Mouse (Mus musculus): ENCODE data around the gene Crispld2. TPM values are rescaled to one million over a fixed set of nuclear protein-coding genes. Genes with fewer than 3 reads are reported as not detected.

The Crispld2 gene
- polyA plus RNA-seq, 1 experiment: 1.3 TPM

- Histone ChIP-seq H3K27me3 (ENCODE audit: control insufficient read depth, insufficient read depth, low read length, poor library complexity, severe bottlenecking) (no peaks in the 10 kb centered on the region), H3K4me3 (ENCODE audit: low read depth, low read length) (no peak overlapping the region), H3K36me3 (ENCODE audit: control insufficient read depth, insufficient read depth, low read length, poor library complexity, severe bottlenecking) (no peaks in the 10 kb centered on the region), H3K9ac (ENCODE audit: low read depth, poor library complexity, severe bottlenecking) (no peak overlapping the region), H3K4me1 (ENCODE audit: control insufficient read depth, insufficient read depth, low read length) (no peaks in the 10 kb centered on the region), H3K27ac (ENCODE audit: insufficient read depth, low read length) (no peak overlapping the region), H3K9me3 (replicated peaks; ENCODE audit: control insufficient read depth, insufficient read depth, low read length, poor library complexity, severe bottlenecking) (no peaks in the 10 kb centered on the region)
- TF ChIP-seq POLR2A (IDR thresholded peaks at IDR 0.05; ENCODE audit: insufficient read depth, low read length) (no peak), CTCF (IDR thresholded peaks at IDR 0.05; ENCODE audit: low read depth, low read length) (no peak), EP300 (IDR thresholded peaks at IDR 0.05; ENCODE audit: insufficient read depth, low read depth, low read length) (no peak)
Observed at GRCm38 (mm10) chr8:120017349-120017748, 25.1 kb downstream of the Crispld2 start.

GRCm38 (mm10) chr8:120017786-120018185 lies 25.5 kb downstream of the Crispld2 start:
- H3K27ac ChIP-seq (ENCODE audit: insufficient read depth, low read length): no peak overlapping the region
- H3K36me3 ChIP-seq (ENCODE audit: control insufficient read depth, insufficient read depth, low read length, poor library complexity, severe bottlenecking): no peaks in the 10 kb centered on the region
- no peaks in the 10 kb centered on the region for H3K9me3 ChIP-seq (replicated peaks; ENCODE audit: control insufficient read depth, insufficient read depth, low read length, poor library complexity, severe bottlenecking)
- H3K4me1 ChIP-seq (ENCODE audit: control insufficient read depth, insufficient read depth, low read length): no peaks in the 10 kb centered on the region
- H3K27me3 ChIP-seq (ENCODE audit: control insufficient read depth, insufficient read depth, low read length, poor library complexity, severe bottlenecking): no peaks in the 10 kb centered on the region
- H3K9ac ChIP-seq (ENCODE audit: low read depth, poor library complexity, severe bottlenecking): no peak overlapping the region
- H3K4me3 ChIP-seq (ENCODE audit: low read depth, low read length): no peak overlapping the region
- TF ChIP-seq EP300 (IDR thresholded peaks at IDR 0.05; ENCODE audit: insufficient read depth, low read depth, low read length) (no peak), CTCF (IDR thresholded peaks at IDR 0.05; ENCODE audit: low read depth, low read length) (no peak), POLR2A (IDR thresholded peaks at IDR 0.05; ENCODE audit: insufficient read depth, low read length) (no peak)

- H3K27ac ChIP-seq (ENCODE audit: insufficient read depth, low read length): no peak overlapping the region
- H3K9me3 ChIP-seq (replicated peaks; ENCODE audit: control insufficient read depth, insufficient read depth, low read length, poor library complexity, severe bottlenecking): no peaks in the 10 kb centered on the region
- no peak overlapping the region for H3K4me3 ChIP-seq (ENCODE audit: low read depth, low read length)
Observed at GRCm38 (mm10) chr8:120018379-120018778, 26.1 kb downstream of the Crispld2 start.

GRCm38 (mm10) chr8:120019297-120019696 lies 27.1 kb downstream of the Crispld2 start:
- no peaks in the 10 kb centered on the region for H3K27me3 ChIP-seq (ENCODE audit: control insufficient read depth, insufficient read depth, low read length, poor library complexity, severe bottlenecking)
- no peak for TF ChIP-seq EP300 (IDR thresholded peaks at IDR 0.05; ENCODE audit: insufficient read depth, low read depth, low read length)
- no peak for TF ChIP-seq POLR2A (IDR thresholded peaks at IDR 0.05; ENCODE audit: insufficient read depth, low read length)
- TF ChIP-seq CTCF (IDR thresholded peaks at IDR 0.05; ENCODE audit: low read depth, low read length): no peak
- H3K36me3 ChIP-seq (ENCODE audit: control insufficient read depth, insufficient read depth, low read length, poor library complexity, severe bottlenecking): no peaks in the 10 kb centered on the region
- H3K27ac ChIP-seq (ENCODE audit: insufficient read depth, low read length): no peak overlapping the region
- H3K9ac ChIP-seq (ENCODE audit: low read depth, poor library complexity, severe bottlenecking): no peak overlapping the region
- H3K4me1 ChIP-seq (ENCODE audit: control insufficient read depth, insufficient read depth, low read length): peaks cover 2% of the 10 kb centered on the region
- no peak overlapping the region for H3K4me3 ChIP-seq (ENCODE audit: low read depth, low read length)
- H3K9me3 ChIP-seq (replicated peaks; ENCODE audit: control insufficient read depth, insufficient read depth, low read length, poor library complexity, severe bottlenecking): no peaks in the 10 kb centered on the region

More at GRCm38 (mm10) chr8:120018379-120018778, 26.1 kb downstream of the Crispld2 start:
- H3K4me1 ChIP-seq (ENCODE audit: control insufficient read depth, insufficient read depth, low read length): no peaks in the 10 kb centered on the region
- no peaks in the 10 kb centered on the region for H3K36me3 ChIP-seq (ENCODE audit: control insufficient read depth, insufficient read depth, low read length, poor library complexity, severe bottlenecking)
- no peak overlapping the region for H3K9ac ChIP-seq (ENCODE audit: low read depth, poor library complexity, severe bottlenecking)
- TF ChIP-seq EP300 (IDR thresholded peaks at IDR 0.05; ENCODE audit: insufficient read depth, low read depth, low read length) (no peak), POLR2A (IDR thresholded peaks at IDR 0.05; ENCODE audit: insufficient read depth, low read length) (no peak), CTCF (IDR thresholded peaks at IDR 0.05; ENCODE audit: low read depth, low read length) (no peak)
- no peaks in the 10 kb centered on the region for H3K27me3 ChIP-seq (ENCODE audit: control insufficient read depth, insufficient read depth, low read length, poor library complexity, severe bottlenecking)

GRCm38 (mm10) chr8:120020298-120020697 lies 28.1 kb downstream of the Crispld2 start:
- no peaks in the 10 kb centered on the region for H3K9me3 ChIP-seq (replicated peaks; ENCODE audit: control insufficient read depth, insufficient read depth, low read length, poor library complexity, severe bottlenecking)
- H3K27ac ChIP-seq (ENCODE audit: insufficient read depth, low read length): no peak overlapping the region
- no peaks in the 10 kb centered on the region for H3K36me3 ChIP-seq (ENCODE audit: control insufficient read depth, insufficient read depth, low read length, poor library complexity, severe bottlenecking)
- TF ChIP-seq CTCF (IDR thresholded peaks at IDR 0.05; ENCODE audit: low read depth, low read length): no peak
- TF ChIP-seq POLR2A (IDR thresholded peaks at IDR 0.05; ENCODE audit: insufficient read depth, low read length): no peak
- TF ChIP-seq EP300 (IDR thresholded peaks at IDR 0.05; ENCODE audit: insufficient read depth, low read depth, low read length): no peak
- no peak overlapping the region for H3K4me3 ChIP-seq (ENCODE audit: low read depth, low read length)
- H3K4me1 ChIP-seq (ENCODE audit: control insufficient read depth, insufficient read depth, low read length): peaks cover 2% of the 10 kb centered on the region
- H3K9ac ChIP-seq (ENCODE audit: low read depth, poor library complexity, severe bottlenecking): no peak overlapping the region
- H3K27me3 ChIP-seq (ENCODE audit: control insufficient read depth, insufficient read depth, low read length, poor library complexity, severe bottlenecking): no peaks in the 10 kb centered on the region

GRCm38 (mm10) chr8:120026199-120026598 lies 34.0 kb downstream of the Crispld2 start:
- Histone ChIP-seq H3K9ac (ENCODE audit: low read depth, poor library complexity, severe bottlenecking) (no peak overlapping the region), H3K36me3 (ENCODE audit: control insufficient read depth, insufficient read depth, low read length, poor library complexity, severe bottlenecking) (no peaks in the 10 kb centered on the region), H3K27ac (ENCODE audit: insufficient read depth, low read length) (no peak overlapping the region), H3K4me1 (ENCODE audit: control insufficient read depth, insufficient read depth, low read length) (peaks cover 2% of the 10 kb centered on the region), H3K27me3 (ENCODE audit: control insufficient read depth, insufficient read depth, low read length, poor library complexity, severe bottlenecking) (no peaks in the 10 kb centered on the region), H3K9me3 (replicated peaks; ENCODE audit: control insufficient read depth, insufficient read depth, low read length, poor library complexity, severe bottlenecking) (no peaks in the 10 kb centered on the region), H3K4me3 (ENCODE audit: low read depth, low read length) (no peak overlapping the region)
- TF ChIP-seq POLR2A (IDR thresholded peaks at IDR 0.05; ENCODE audit: insufficient read depth, low read length): no peak
- no peak for TF ChIP-seq EP300 (IDR thresholded peaks at IDR 0.05; ENCODE audit: insufficient read depth, low read depth, low read length)
- no peak for TF ChIP-seq CTCF (IDR thresholded peaks at IDR 0.05; ENCODE audit: low read depth, low read length)

All from ES-Bruce4 (cell line).